23 mouse cellular contexts compared by ENCODE assay signal in genomic region chr10:117403344-117403953, GRCm38 (mm10). TPM values are rescaled to one million over a fixed set of nuclear protein-coding genes. Genes with fewer than 3 reads are reported as not detected.
DNase-seq lines count a peak whose midpoint lies in the region; ATAC-seq and TF ChIP-seq lines count a peak whose summit lies in the region.
"Had no signal": no experiment of that assay in that cellular context is flagged by ENCODE, and none has a peak within 500 bp of the region (broad histone marks: within the 10 kb centered on the region; RNA-seq: fewer than 3 reads in every experiment).

No protein-coding gene starts in this region.

- H3K27me3 ChIP-seq in forebrain, embryonic 13.5 days: 0 out of 2 replicates have a peak, but pooled peaks cover 5% of the 10 kb centered on the region
- no peaks in the 10 kb centered on the region for H3K27me3 ChIP-seq in forebrain, embryonic 15.5 days
- H3K27me3 ChIP-seq in hindbrain, postnatal 0 days (ENCODE audit: insufficient read depth, low read length): no peaks in the 10 kb centered on the region
- H3K27me3 ChIP-seq in hindbrain, embryonic 13.5 days: 0 out of 2 replicates have a peak, but pooled peaks cover 3% of the 10 kb centered on the region
- H3K27me3 ChIP-seq in heart, adult 2 months (ENCODE audit: control insufficient read depth, insufficient read depth, low read length): no peaks in the 10 kb centered on the region
- H3K27me3 ChIP-seq: embryonic facial prominence, embryonic 13.5 days; kidney, embryonic 15.5 days; liver, embryonic 12.5 days had no signal

- H3K9me3 ChIP-seq in forebrain, embryonic 13.5 days (replicated peaks): no peaks in the 10 kb centered on the region
- no peaks in the 10 kb centered on the region for H3K9me3 ChIP-seq in forebrain, embryonic 15.5 days
- no peaks in the 10 kb centered on the region for H3K9me3 ChIP-seq in hindbrain, postnatal 0 days (ENCODE audit: low read length)
- no peaks in the 10 kb centered on the region for H3K9me3 ChIP-seq in hindbrain, embryonic 13.5 days
- H3K9me3 ChIP-seq: embryonic facial prominence, embryonic 13.5 days; kidney, embryonic 15.5 days; limb, embryonic 13.5 days; liver, embryonic 12.5 days; midbrain, embryonic 10.5 days had no signal

- intact Hi-C loops in heart, adult 2 months (cut with DNase I): no loop called here

- peak; percentile 14 for DNase-seq in hindbrain, postnatal 0 days (ENCODE audit: low spot score)
- peak; percentile 12 for DNase-seq in brain, adult 2 months (ENCODE audit: low read depth, low spot score)
- DNase-seq in retina, embryonic 14.5 days (ENCODE audit: low spot score): peak; percentile 29
- DNase-seq in heart, adult 2 months: no peak
- DNase-seq: adrenal gland, postnatal 36 days; cerebellum, adult 18-20 months; cerebellum, postnatal 25 days; gastrocnemius, postnatal 10 days; kidney, adult 11 months; kidney, postnatal 36 days; layer of hippocampus, postnatal 36 days; lung, adult 18-20 months; lung, postnatal 10 days; right cerebral cortex, postnatal 14 days had no signal

- no peak for TF ChIP-seq EP300 in heart, adult 2 months (IDR thresholded peaks at IDR 0.05; ENCODE audit: insufficient read depth, low read depth, low read length)

- peak overlapping the region; percentile 7; the same call in 1 of the 2 replicates for H3K4me2 ChIP-seq in forebrain, embryonic 13.5 days
- H3K4me2 ChIP-seq in forebrain, embryonic 15.5 days (replicated peaks): no peak overlapping the region
- H3K4me2 ChIP-seq in hindbrain, postnatal 0 days (ENCODE audit: low read depth, low read length): 0 out of 2 replicates have a peak overlapping the region, but pooled peaks have one; percentile 5
- no peak overlapping the region for H3K4me2 ChIP-seq in hindbrain, embryonic 13.5 days
- H3K4me2 ChIP-seq: embryonic facial prominence, embryonic 13.5 days; heart, embryonic 11.5 days; kidney, embryonic 15.5 days; limb, embryonic 13.5 days; liver, embryonic 12.5 days had no signal

- TF ChIP-seq CTCF in hindbrain, postnatal 0 days (IDR thresholded peaks at IDR 0.05; ENCODE audit: low read depth): no peak
- no peak for TF ChIP-seq CTCF in heart, adult 2 months (IDR thresholded peaks at IDR 0.05)

- no peak for TF ChIP-seq POLR2A in heart, adult 2 months (IDR thresholded peaks at IDR 0.05; ENCODE audit: insufficient read depth, low read depth, low read length)

- peaks cover 11% of the 10 kb centered on the region for H3K4me1 ChIP-seq in forebrain, embryonic 13.5 days
- H3K4me1 ChIP-seq in forebrain, embryonic 15.5 days: peaks cover 8% of the 10 kb centered on the region
- H3K4me1 ChIP-seq in hindbrain, postnatal 0 days (ENCODE audit: insufficient read depth, low read length): no peaks in the 10 kb centered on the region
- no peaks in the 10 kb centered on the region for H3K4me1 ChIP-seq in hindbrain, embryonic 13.5 days (replicated peaks)
- no peaks in the 10 kb centered on the region for H3K4me1 ChIP-seq in heart, adult 2 months (ENCODE audit: control insufficient read depth, insufficient read depth, low read length)
- H3K4me1 ChIP-seq: embryonic facial prominence, embryonic 13.5 days; kidney, embryonic 15.5 days; limb, embryonic 13.5 days; liver, embryonic 12.5 days had no signal

- H3K27ac ChIP-seq in forebrain, embryonic 13.5 days: no peak overlapping the region
- H3K27ac ChIP-seq in forebrain, embryonic 15.5 days (replicated peaks): no peak overlapping the region
- no peak overlapping the region for H3K27ac ChIP-seq in hindbrain, postnatal 0 days
- no peak overlapping the region for H3K27ac ChIP-seq in hindbrain, embryonic 13.5 days
- H3K27ac ChIP-seq in heart, adult 2 months: no peak overlapping the region
- H3K27ac ChIP-seq: embryonic facial prominence, embryonic 13.5 days; kidney, embryonic 15.5 days; limb, embryonic 13.5 days; liver, embryonic 12.5 days; midbrain, embryonic 10.5 days had no signal

- ATAC-seq in forebrain, embryonic 13.5 days: no peak
- ATAC-seq in forebrain, embryonic 15.5 days (replicated peaks): no peak
- no peak for ATAC-seq in hindbrain, postnatal 0 days
- ATAC-seq in hindbrain, embryonic 13.5 days (ENCODE audit: low FRiP score): no peak
- ATAC-seq: liver, embryonic 12.5 days had no signal

- no peaks in the 10 kb centered on the region for H3K36me3 ChIP-seq in forebrain, embryonic 13.5 days (ENCODE audit: poor library complexity, severe bottlenecking)
- no peaks in the 10 kb centered on the region for H3K36me3 ChIP-seq in forebrain, embryonic 15.5 days
- H3K36me3 ChIP-seq in hindbrain, postnatal 0 days (ENCODE audit: insufficient read depth, low read length): no peaks in the 10 kb centered on the region
- no peaks in the 10 kb centered on the region for H3K36me3 ChIP-seq in hindbrain, embryonic 13.5 days
- H3K36me3 ChIP-seq in heart, adult 2 months (ENCODE audit: control insufficient read depth, insufficient read depth, low read length): no peaks in the 10 kb centered on the region
- H3K36me3 ChIP-seq: embryonic facial prominence, embryonic 13.5 days; kidney, embryonic 15.5 days; limb, embryonic 13.5 days; liver, embryonic 12.5 days; midbrain, embryonic 10.5 days had no signal

- no peak overlapping the region for H3K9ac ChIP-seq in forebrain, embryonic 13.5 days
- no peak overlapping the region for H3K9ac ChIP-seq in forebrain, embryonic 15.5 days (replicated peaks)
- no peak overlapping the region for H3K9ac ChIP-seq in hindbrain, postnatal 0 days (replicated peaks; ENCODE audit: low read length)
- H3K9ac ChIP-seq in hindbrain, embryonic 13.5 days: no peak overlapping the region
- no peak overlapping the region for H3K9ac ChIP-seq in heart, adult 2 months (ENCODE audit: low read depth, low read length)
- H3K9ac ChIP-seq: embryonic facial prominence, embryonic 13.5 days; kidney, embryonic 15.5 days; limb, embryonic 13.5 days; liver, embryonic 12.5 days had no signal

- H3K79me2 ChIP-seq in heart, adult 2 months (replicated peaks; ENCODE audit: control insufficient read depth, insufficient read depth, low read length): no peaks in the 10 kb centered on the region

- H3K4me3 ChIP-seq in forebrain, embryonic 13.5 days: no peak overlapping the region
- H3K4me3 ChIP-seq in forebrain, embryonic 15.5 days: no peak overlapping the region
- H3K4me3 ChIP-seq in hindbrain, postnatal 0 days (ENCODE audit: low read length): no peak overlapping the region
- H3K4me3 ChIP-seq in hindbrain, embryonic 13.5 days: no peak overlapping the region
- H3K4me3 ChIP-seq in heart, adult 2 months: no peak overlapping the region
- H3K4me3 ChIP-seq: embryonic facial prominence, embryonic 13.5 days; kidney, embryonic 15.5 days; limb, embryonic 13.5 days; liver, embryonic 12.5 days; midbrain, embryonic 10.5 days had no signal

- 26% methylated on average over 15 of the region's 15 CpGs for WGBS in forebrain, embryonic 13.5 days
- WGBS in forebrain, embryonic 15.5 days: 12% methylated on average over 15 of the region's 15 CpGs
- WGBS in hindbrain, postnatal 0 days: 44% methylated on average over 15 of the region's 15 CpGs
- WGBS in hindbrain, embryonic 13.5 days: 41% methylated on average over 15 of the region's 15 CpGs
- WGBS in heart, adult 2 months: 88% methylated on average over 15 of the region's 15 CpGs

RNA-seq across cellular contexts. Expression of gene Cpsf6, which starts 23.6 kb away (rescaled TPM):
- 242 and 248 TPM in 2 replicates for polyA plus RNA-seq in forebrain, embryonic 13.5 days (2015; fragmentation: Nextera tagmentation; extraction: Ambion mirVana)
- polyA plus RNA-seq in forebrain, embryonic 15.5 days (2015; fragmentation: Nextera tagmentation; extraction: Ambion mirVana): 201 and 205 TPM in 2 replicates
- total RNA-seq in hindbrain, postnatal 0 days (2014; rRNA removed): 100.0 and 127 TPM in 2 replicates
- 82.0 and 83.2 TPM in 2 replicates for polyA plus RNA-seq in hindbrain, postnatal 0 days (2015; fragmentation: Nextera tagmentation; extraction: Ambion mirVana)
- polyA plus RNA-seq in hindbrain, embryonic 13.5 days (2015; fragmentation: Nextera tagmentation; extraction: Ambion mirVana): 177 and 179 TPM in 2 replicates
- 10 to 100 TPM; 30.9 to 35.5 TPM for total RNA-seq in heart, adult 2 months (2021)
- polyA plus RNA-seq in heart, adult 2 months (2012; rRNA removed): 20.3 and 22.7 TPM in 2 replicates

Comparison
In these comparisons a context has a peak if more than half of its experiments do, and no peak if none do; other contexts are left out.
1. H3K4me2 ChIP-seq: peak in forebrain, embryonic 13.5 days (single experiment) and hindbrain, postnatal 0 days (single experiment); none in forebrain, embryonic 15.5 days (single experiment) and hindbrain, embryonic 13.5 days (single experiment).
2. DNase-seq: peak in hindbrain, postnatal 0 days (single experiment), brain, adult 2 months (single experiment) and retina, embryonic 14.5 days (single experiment); none in heart, adult 2 months (0 of 2).